ENCODE assay signal across 8 mouse cellular contexts in genomic region chr5:123524393-123524750, GRCm38 (mm10). TPM values are rescaled to one million over a fixed set of nuclear protein-coding genes. Genes with fewer than 3 reads are reported as not detected.
A peak's percentile ranks its signal among the peaks of the same experiment; 100 is the strongest.
DNase-seq lines count a peak whose midpoint lies in the region; ATAC-seq and TF ChIP-seq lines count a peak whose summit lies in the region.

No protein-coding gene starts in this region.

- peak overlapping the region; percentile 43 for H3ac ChIP-seq in C2C12 (ENCODE audit: control insufficient read depth, insufficient read length, low read depth)

- ATAC-seq in frontal cortex, adult (ENCODE audit: low TSS enrichment), result peak; percentile 80
- peak; percentile 75 for ATAC-seq in erythroid progenitor cell, adult 5-6 weeks (replicated peaks; ENCODE audit: low FRiP score, poor library complexity, severe bottlenecking)
- ATAC-seq in stomach, embryonic 14.5 days (ENCODE audit: insufficient number of reproducible peaks, insufficient read depth, low FRiP score, low read depth), result peak; percentile 96

- H3K4me1 ChIP-seq in stomach, embryonic 14.5 days (ENCODE audit: control insufficient read depth, insufficient read depth, low read length), result peaks cover 9% of the 10 kb centered on the region

- H3K9ac ChIP-seq in stomach, embryonic 14.5 days (replicated peaks; ENCODE audit: low read depth, low read length), result no peak overlapping the region

- H3K79me3 ChIP-seq in C2C12 (ENCODE audit: low read depth), result peaks cover 6% of the 10 kb centered on the region

- peak overlapping the region; percentile 43 for H3K4me2 ChIP-seq in stomach, embryonic 14.5 days (replicated peaks; ENCODE audit: low read depth, low read length)

- peak overlapping the region; percentile 78 for H3K4me3 ChIP-seq in C2C12 (ENCODE audit: insufficient read depth, poor library complexity, severe bottlenecking)
- peak overlapping the region; percentile 78 for H3K4me3 ChIP-seq in stomach, embryonic 14.5 days (ENCODE audit: low read depth, low read length)

- no peak overlapping the region for H3K27ac ChIP-seq in stomach, embryonic 14.5 days (ENCODE audit: low read length)

- H3K9me3 ChIP-seq in stomach, embryonic 14.5 days (ENCODE audit: control insufficient read depth, low read depth, low read length), result no peaks in the 10 kb centered on the region

- H3K27me3 ChIP-seq in C2C12 (ENCODE audit: control insufficient read depth, insufficient read depth, insufficient read length), result no peaks in the 10 kb centered on the region
- no peaks in the 10 kb centered on the region for H3K27me3 ChIP-seq in stomach, embryonic 14.5 days (ENCODE audit: control insufficient read depth, insufficient read depth, low read length)

- under 1% methylated on average over 27 of the region's 27 CpGs for WGBS in stomach, embryonic 14.5 days

- TF ChIP-seq CTCF in C2C12 (IDR thresholded peaks at IDR 0.05; ENCODE audit: control insufficient read depth, insufficient read depth, insufficient read length), result no peak

- no peak for DNase-seq in frontal cortex, adult 2 months (ENCODE audit: extremely low spot score in 1 of 2, low spot score in 1 of 2)
- DNase-seq in liver, result peak; percentile 89
- no peak for DNase-seq in c-Kit-positive CD71-positive TER-119-positive erythroid progenitor cells, embryonic 14.5 days (ENCODE audit: low spot score)
- DNase-seq in yolk sac, embryonic 10.5 days (ENCODE audit: low spot score), result no peak

- peaks cover 15% of the 10 kb centered on the region for H3K79me2 ChIP-seq in C2C12 (ENCODE audit: control insufficient read depth, insufficient read depth)

- H3K36me3 ChIP-seq in C2C12 (ENCODE audit: control insufficient read depth, insufficient read depth), result peaks cover 2% of the 10 kb centered on the region
- H3K36me3 ChIP-seq in stomach, embryonic 14.5 days (ENCODE audit: control insufficient read depth, insufficient read depth, low read length), result no peaks in the 10 kb centered on the region; the same call in 1 of the 2 replicates

TF ChIP-seq in C2C12, 6 proteins besides CTCF, POLR2A, EP300 and RAD21:
- TF ChIP-seq MAX (IDR thresholded peaks at IDR 0.05) (peak; percentile 29), MYOD1 (IDR thresholded peaks at IDR 0.05; ENCODE audit: control insufficient read depth, insufficient read length, low read depth) (no peak)

RNA-seq across cellular contexts. Expression of gene Diablo, which starts 0.4 kb away (rescaled TPM):
- polyA plus RNA-seq in frontal cortex, adult 2 months (2012; rRNA removed), result 81.5 and 87.4 TPM in 2 replicates
- polyA plus RNA-seq in C2C12 (2012; fragmentation: generic; extraction: Trizol), result 40.6 TPM
- 13.0 and 28.8 TPM in 2 replicates for total RNA-seq in erythroid progenitor cell, adult 5-6 weeks (2015; ENCODE audit: low replicate concordance)
- total RNA-seq in erythroid progenitor cell, adult 5-6 weeks (2017; ENCODE audit: low replicate concordance), result 27.0 and 49.5 TPM in 2 replicates
- 109 and 113 TPM in 2 replicates for polyA plus RNA-seq in stomach, embryonic 14.5 days (2014; fragmentation: Nextera tagmentation; extraction: Ambion mirVana)

RNA-seq across cellular contexts. Expression of gene Gm49027, which starts 0.9 kb away (rescaled TPM):
- 9.7 and 13.0 TPM in 2 replicates for polyA plus RNA-seq in frontal cortex, adult 2 months (2012; rRNA removed)
- polyA plus RNA-seq in C2C12 (2012; fragmentation: generic; extraction: Trizol), result not detected
- total RNA-seq in erythroid progenitor cell, adult 5-6 weeks (2015; ENCODE audit: low replicate concordance), result not detected in 2 replicates
- not detected in 2 replicates for total RNA-seq in erythroid progenitor cell, adult 5-6 weeks (2017; ENCODE audit: low replicate concordance)
- polyA plus RNA-seq in stomach, embryonic 14.5 days (2014; fragmentation: Nextera tagmentation; extraction: Ambion mirVana), result 7.0 and 8.7 TPM in 2 replicates

RNA-seq across cellular contexts. Expression of gene B3gnt4, which starts 14.1 kb away (rescaled TPM):
- 0.97 and 1.4 TPM in 2 replicates for polyA plus RNA-seq in frontal cortex, adult 2 months (2012; rRNA removed)
- polyA plus RNA-seq in C2C12 (2012; fragmentation: generic; extraction: Trizol), result 0.33 TPM
- total RNA-seq in erythroid progenitor cell, adult 5-6 weeks (2015; ENCODE audit: low replicate concordance), result not detected in 2 replicates
- not detected in 2 replicates for total RNA-seq in erythroid progenitor cell, adult 5-6 weeks (2017; ENCODE audit: low replicate concordance)
- polyA plus RNA-seq in stomach, embryonic 14.5 days (2014; fragmentation: Nextera tagmentation; extraction: Ambion mirVana), result 0.25 TPM in 1 of 2 replicates, not detected in the other

RNA-seq across cellular contexts. Expression of gene Il31, which starts 35.1 kb away (rescaled TPM):
- polyA plus RNA-seq in frontal cortex, adult 2 months (2012; rRNA removed), result not detected in 2 replicates
- polyA plus RNA-seq in C2C12 (2012; fragmentation: generic; extraction: Trizol), result not detected
- total RNA-seq in erythroid progenitor cell, adult 5-6 weeks (2015; ENCODE audit: low replicate concordance), result not detected in 2 replicates
- not detected in 2 replicates for total RNA-seq in erythroid progenitor cell, adult 5-6 weeks (2017; ENCODE audit: low replicate concordance)
- polyA plus RNA-seq in stomach, embryonic 14.5 days (2014; fragmentation: Nextera tagmentation; extraction: Ambion mirVana), result not detected in 2 replicates

RNA-seq across cellular contexts. Expression of gene Lrrc43, which starts 35.3 kb away (rescaled TPM):
- 0.65 and 0.90 TPM in 2 replicates for polyA plus RNA-seq in frontal cortex, adult 2 months (2012; rRNA removed)
- not detected for polyA plus RNA-seq in C2C12 (2012; fragmentation: generic; extraction: Trizol)
- total RNA-seq in erythroid progenitor cell, adult 5-6 weeks (2015; ENCODE audit: low replicate concordance), result not detected in 2 replicates
- not detected in 2 replicates for total RNA-seq in erythroid progenitor cell, adult 5-6 weeks (2017; ENCODE audit: low replicate concordance)
- not detected in 2 replicates for polyA plus RNA-seq in stomach, embryonic 14.5 days (2014; fragmentation: Nextera tagmentation; extraction: Ambion mirVana)
